Mouse (Mus musculus) erythroid progenitor cell, adult 5-6 weeks (primary cell): Measurements from ENCODE around the gene Cyp1a2. TPM values are rescaled to one million over a fixed set of nuclear protein-coding genes. Genes with fewer than 3 reads are reported as not detected.

Experiments
- ATAC-seq: replicated peaks from 2 replicates; pipeline ENCODE4 v1.8.0; 2016; ENCODE audit warnings: moderate number of reproducible peaks, mild to moderate bottlenecking, moderate TSS enrichment, inconsistent platforms; ENCODE audit not compliant: poor library complexity, low FRiP score, severe bottlenecking
- total RNA-seq, 2 experiments: library from RNA; stranded (forward) in 1 of 2; stranded (reverse) in 1 of 2; fragments of 150-400 nt in 1 of 2; fragments of 186-747, 209-891 nt in 1 of 2; gene quantifications; 2 replicates each; pipeline versions ENCODE4 v1.2.3 to v1.2.4; 2015 to 2017; ENCODE audit warnings: low replicate concordance in 2 of 2

Cyp1a2 gene
- total RNA-seq, 2 experiments from 2014 or later, result not detected

GRCm38 (mm10) chr9:57628717-57629116 is 54.8 kb downstream of the Cyp1a2 start:
- no peak for ATAC-seq

- ATAC-seq, result no peak
Observed at GRCm38 (mm10) chr9:57627892-57628291, 55.6 kb downstream of the Cyp1a2 start.

GRCm38 (mm10) chr9:57627191-57627590 is 56.3 kb downstream of the Cyp1a2 start:
- ATAC-seq, result no peak

Other genes with a start within 250 kb of the Cyp1a2 start
- 9.4 and 17.2 TPM in 2 replicates for gene Ppcdc, start 243.6 kb downstream of the Cyp1a2 start, total RNA-seq (2015; ENCODE audit: low replicate concordance)
- gene Ppcdc, start 243.6 kb downstream of the Cyp1a2 start, total RNA-seq (2017; ENCODE audit: low replicate concordance), result 5.0 and 6.1 TPM in 2 replicates
- gene Scamp5, start 215.6 kb downstream of the Cyp1a2 start, total RNA-seq (2015; ENCODE audit: low replicate concordance), result 0.84 TPM in 1 of 2 replicates, not detected in the other
- gene Scamp5, start 215.6 kb downstream of the Cyp1a2 start, total RNA-seq (2017; ENCODE audit: low replicate concordance), result 1.2 TPM in 2 replicates
- gene Rpp25, start 179.7 kb downstream of the Cyp1a2 start, total RNA-seq (2015; ENCODE audit: low replicate concordance), result not detected in 2 replicates
- not detected in 2 replicates for gene Rpp25, start 179.7 kb downstream of the Cyp1a2 start, total RNA-seq (2017; ENCODE audit: low replicate concordance)
- 138 and 226 TPM in 2 replicates for gene Cox5a, start 162.4 kb downstream of the Cyp1a2 start, total RNA-seq (2015; ENCODE audit: low replicate concordance)
- 34.4 and 38.2 TPM in 2 replicates for gene Cox5a, start 162.4 kb downstream of the Cyp1a2 start, total RNA-seq (2017; ENCODE audit: low replicate concordance)
- gene Fam219b, start 146.2 kb downstream of the Cyp1a2 start, total RNA-seq (2015; ENCODE audit: low replicate concordance), result 2.9 and 5.0 TPM in 2 replicates
- gene Fam219b, start 146.2 kb downstream of the Cyp1a2 start, total RNA-seq (2017; ENCODE audit: low replicate concordance), result 3.5 and 5.9 TPM in 2 replicates
- gene Mpi, start 130.9 kb downstream of the Cyp1a2 start, total RNA-seq (2015; ENCODE audit: low replicate concordance), result 1.7 and 4.0 TPM in 2 replicates
- 0.26 and 1.4 TPM in 2 replicates for gene Mpi, start 130.9 kb downstream of the Cyp1a2 start, total RNA-seq (2017; ENCODE audit: low replicate concordance)
- gene Scamp2, start 122.8 kb downstream of the Cyp1a2 start, total RNA-seq (2015; ENCODE audit: low replicate concordance), result 23.8 and 28.1 TPM in 2 replicates
- 10.0 and 12.1 TPM in 2 replicates for gene Scamp2, start 122.8 kb downstream of the Cyp1a2 start, total RNA-seq (2017; ENCODE audit: low replicate concordance)
- 1.1 and 3.4 TPM in 2 replicates for gene Ulk3, start 94.3 kb downstream of the Cyp1a2 start, total RNA-seq (2015; ENCODE audit: low replicate concordance)
- 0.98 and 5.9 TPM in 2 replicates for gene Ulk3, start 94.3 kb downstream of the Cyp1a2 start, total RNA-seq (2017; ENCODE audit: low replicate concordance)
- gene Cplx3, start 77.4 kb downstream of the Cyp1a2 start, total RNA-seq (2015; ENCODE audit: low replicate concordance), result not detected in 2 replicates
- not detected in 2 replicates for gene Cplx3, start 77.4 kb downstream of the Cyp1a2 start, total RNA-seq (2017; ENCODE audit: low replicate concordance)
- not detected in 2 replicates for gene Lman1l, start 62.9 kb downstream of the Cyp1a2 start, total RNA-seq (2015; ENCODE audit: low replicate concordance)
- not detected in 2 replicates for gene Lman1l, start 62.9 kb downstream of the Cyp1a2 start, total RNA-seq (2017; ENCODE audit: low replicate concordance)
- 34.6 and 46.1 TPM in 2 replicates for gene Csk, start 30.1 kb downstream of the Cyp1a2 start, total RNA-seq (2015; ENCODE audit: low replicate concordance)
- gene Csk, start 30.1 kb downstream of the Cyp1a2 start, total RNA-seq (2017; ENCODE audit: low replicate concordance), result 46.2 and 46.5 TPM in 2 replicates
- gene Cyp1a1, start 4.2 kb upstream of the Cyp1a2 start, total RNA-seq (2015; ENCODE audit: low replicate concordance), result not detected in 2 replicates
- gene Cyp1a1, start 4.2 kb upstream of the Cyp1a2 start, total RNA-seq (2017; ENCODE audit: low replicate concordance), result not detected in 2 replicates
- 5.8 and 7.5 TPM in 2 replicates for gene Edc3, start 24.8 kb upstream of the Cyp1a2 start, total RNA-seq (2015; ENCODE audit: low replicate concordance)
- gene Edc3, start 24.8 kb upstream of the Cyp1a2 start, total RNA-seq (2017; ENCODE audit: low replicate concordance), result 2.8 and 8.6 TPM in 2 replicates
- gene Clk3, start 82.2 kb upstream of the Cyp1a2 start, total RNA-seq (2015; ENCODE audit: low replicate concordance), result 237 and 278 TPM in 2 replicates
- 247 and 348 TPM in 2 replicates for gene Clk3, start 82.2 kb upstream of the Cyp1a2 start, total RNA-seq (2017; ENCODE audit: low replicate concordance)
- gene Arid3b, start 153.1 kb upstream of the Cyp1a2 start, total RNA-seq (2015; ENCODE audit: low replicate concordance), result 7.1 and 8.3 TPM in 2 replicates
- 0.83 and 1.8 TPM in 2 replicates for gene Arid3b, start 153.1 kb upstream of the Cyp1a2 start, total RNA-seq (2017; ENCODE audit: low replicate concordance)
- 16.2 and 33.1 TPM in 2 replicates for gene Ubl7, start 227.3 kb upstream of the Cyp1a2 start, total RNA-seq (2015; ENCODE audit: low replicate concordance)
- gene Ubl7, start 227.3 kb upstream of the Cyp1a2 start, total RNA-seq (2017; ENCODE audit: low replicate concordance), result 13.8 and 15.0 TPM in 2 replicates